Mouse (Mus musculus) intestine, postnatal 0 days (tissue): ENCODE measurements around the gene Sirt6. TPM values are rescaled to one million over a fixed set of nuclear protein-coding genes. Genes with fewer than 3 reads are reported as not detected.
"Not testable (repeated sequence)": the region's sequence is repeated elsewhere in the genome, so short reads cannot be mapped to it uniquely, and the experiment has no call there.

Experiments used
- ATAC-seq: fragments of 200-750 bp; cut with Nextera tagmentation; 2 replicates; pipeline ENCODE4 v1.8.0; 2017; ENCODE audit warnings: mild to moderate bottlenecking, moderate TSS enrichment, moderate library complexity
- H3K27ac ChIP-seq: fragments of 300-500 bp; sonication (generic); 2 replicates; pipeline ENCODE4 v1.5.1; 2014; ENCODE audit warnings: mild to moderate bottlenecking, low read depth, low read length, moderate library complexity
- H3K27me3 ChIP-seq: fragments of 300-500 bp; sonication (generic); replicated peaks from 2 replicates; pipeline ENCODE4 v1.6.1; 2014; ENCODE audit warnings: low read length, mixed read lengths; ENCODE audit not compliant: control insufficient read depth, insufficient read depth
- H3K36me3 ChIP-seq: fragments of 300-500 bp; sonication (generic); 2 replicates; pipeline ENCODE4 v1.6.1; 2014; ENCODE audit warnings: mild to moderate bottlenecking, moderate library complexity; ENCODE audit not compliant: control insufficient read depth, insufficient read depth
- H3K4me1 ChIP-seq: fragments of 300-500 bp; sonication (generic); replicated peaks from 2 replicates; pipeline ENCODE4 v1.6.1; 2014; ENCODE audit warnings: antibody characterized with exemption, low read length, mixed read lengths; ENCODE audit not compliant: control insufficient read depth, insufficient read depth
- H3K4me2 ChIP-seq: fragments of 300-500 bp; sonication (generic); replicated peaks from 2 replicates; pipeline ENCODE4 v1.6.1; 2014; ENCODE audit warnings: low read depth, mild to moderate bottlenecking, moderate library complexity
- H3K4me3 ChIP-seq: fragments of 300-500 bp; sonication (generic); 2 replicates; pipeline ENCODE4 v1.5.1; 2014; ENCODE audit warnings: low read depth, low read length
- H3K9ac ChIP-seq: fragments of 300-500 bp; sonication (generic); 2 replicates; pipeline ENCODE4 v1.6.1; 2014; ENCODE audit warnings: mild to moderate bottlenecking, low read depth, low read length
- H3K9me3 ChIP-seq: fragments of 300-500 bp; sonication (generic); 2 replicates; pipeline ENCODE4 v1.6.1; 2016; ENCODE audit warnings: mixed run types; ENCODE audit not compliant: control insufficient read depth
- CTCF ChIP-seq: sonication (generic); IDR thresholded peaks from 2 replicates; pipeline ENCODE4 v1.5.1; 2016; ENCODE audit warnings: low read depth, mild to moderate bottlenecking, control low read depth, antibody characterized with exemption, moderate library complexity
- WGBS: fragments of 180-500 bp; shearing (Covaris S2); extraction: QIAGEN DNeasy Blood & Tissue Kit; methylation state at CpG from one replicate; pipeline ENCODE4 v1.1.7; 2014; 5-methylcytosine and 5-hydroxymethylcytosine counted together
- polyA plus RNA-seq: library from polyadenylated mRNA; unstranded; fragments of >200 nt; fragmentation: Nextera tagmentation; extraction: Ambion mirVana; gene quantifications from 2 replicates; pipeline ENCODE4 v1.2.1, GENCODE M21; 2015

Sirt6 gene
- polyA plus RNA-seq, 1 experiment from 2014 or later = 13.5 TPM

- H3K4me2 ChIP-seq = no peak overlapping the region
- H3K27ac ChIP-seq = no peak overlapping the region
- TF ChIP-seq CTCF = no peak
- no peaks in the 10 kb centered on the region; the same call in 1 of the 2 replicates for H3K36me3 ChIP-seq
- no peak overlapping the region for H3K4me3 ChIP-seq
- 0 out of 2 replicates have a peak, but pooled peaks cover 4% of the 10 kb centered on the region for H3K4me1 ChIP-seq
- H3K9ac ChIP-seq = no peak overlapping the region; the same call in 1 of the 2 replicates
- no peaks in the 10 kb centered on the region for H3K27me3 ChIP-seq
- 87% methylated on average over 2 of the region's 2 CpGs for WGBS
- no peak for ATAC-seq
- H3K9me3 ChIP-seq = no peaks in the 10 kb centered on the region
Measured at GRCm38 (mm10) chr10:81641566-81641965, 14.0 kb upstream of the Sirt6 start.

- not testable (repeated sequence) for ATAC-seq, H3K4me2 ChIP-seq, H3K9me3 ChIP-seq, H3K27ac ChIP-seq, H3K36me3 ChIP-seq, H3K4me1 ChIP-seq, H3K4me3 ChIP-seq, H3K9ac ChIP-seq, H3K27me3 ChIP-seq
- 28% methylated on average over 4 of the region's 4 CpGs for WGBS
Measured at GRCm38 (mm10) chr10:81640825-81641224, 13.2 kb upstream of the Sirt6 start.

DNA sequence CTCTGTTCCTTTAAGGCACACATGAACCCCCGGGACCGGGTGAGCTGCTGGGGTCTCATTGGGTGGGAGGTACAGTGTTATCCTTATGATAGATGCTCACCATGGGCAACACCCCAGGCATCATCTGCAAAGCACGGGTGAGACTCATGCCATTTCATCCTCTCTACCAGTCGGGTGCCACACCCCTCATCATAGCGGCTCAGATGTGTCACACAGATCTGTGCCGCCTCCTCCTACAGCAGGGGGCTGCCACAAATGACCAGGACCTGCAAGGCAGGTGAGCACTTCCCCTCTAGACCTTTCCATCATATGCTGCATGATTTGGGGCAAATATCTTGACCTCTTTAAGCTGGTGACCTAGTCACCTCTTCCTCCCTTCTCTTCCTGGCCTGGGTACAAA lies 10.5 kb upstream of the Sirt6 start:
- WGBS = 71% methylated on average over 6 of the region's 6 CpGs
- no peak for ATAC-seq
- H3K9me3 ChIP-seq = no peaks in the 10 kb centered on the region
- H3K36me3 ChIP-seq = no peaks in the 10 kb centered on the region; the same call in 1 of the 2 replicates
- H3K4me2 ChIP-seq = no peak overlapping the region
- no peak for TF ChIP-seq CTCF
- H3K27me3 ChIP-seq = no peaks in the 10 kb centered on the region
- 0 out of 2 replicates have a peak, but pooled peaks cover 4% of the 10 kb centered on the region for H3K4me1 ChIP-seq
- H3K4me3 ChIP-seq = no peak overlapping the region
- no peak overlapping the region for H3K9ac ChIP-seq
- no peak overlapping the region for H3K27ac ChIP-seq

DNA sequence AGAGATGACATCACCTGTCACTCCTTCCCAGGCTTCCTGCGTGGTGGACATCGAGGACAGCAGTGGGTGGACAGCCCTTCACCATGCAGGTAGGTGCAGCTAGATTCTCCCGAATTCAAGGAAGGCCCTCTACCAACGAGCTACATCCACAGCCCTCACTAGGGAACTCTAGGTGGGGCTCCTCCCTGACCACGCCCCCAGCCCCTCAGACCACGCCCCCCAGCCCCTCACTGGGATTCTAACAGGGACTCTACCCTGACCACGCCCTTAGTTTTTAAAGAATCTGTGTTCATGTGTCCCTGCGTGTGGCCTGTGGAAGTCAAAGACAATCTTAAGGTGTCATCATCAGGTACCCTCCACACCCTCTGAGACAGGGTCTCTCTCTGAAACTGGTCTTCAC lies 8.7 kb upstream of the Sirt6 start:
- Histone ChIP-seq H3K4me1 (no peaks in the 10 kb centered on the region), H3K36me3 (no peaks in the 10 kb centered on the region; the same call in 1 of the 2 replicates), H3K9me3 (no peaks in the 10 kb centered on the region), H3K27ac (no peak overlapping the region), H3K27me3 (no peaks in the 10 kb centered on the region), H3K4me2 (no peak overlapping the region), H3K9ac (no peak overlapping the region), H3K4me3 (no peak overlapping the region)
- WGBS = 18% methylated on average over 8 of the region's 8 CpGs
- no peak for TF ChIP-seq CTCF
- ATAC-seq = no peak

- no peak overlapping the region for H3K27ac ChIP-seq
- 0 out of 2 replicates have a peak overlapping the region, but pooled peaks have one; percentile 5 for H3K9ac ChIP-seq
- no peak for TF ChIP-seq CTCF
- no peaks in the 10 kb centered on the region for H3K36me3 ChIP-seq
- WGBS = 4% methylated on average over 37 of the region's 37 CpGs
- H3K4me2 ChIP-seq = peak overlapping the region; percentile 72
- no peaks in the 10 kb centered on the region for H3K27me3 ChIP-seq
- no peaks in the 10 kb centered on the region for H3K4me1 ChIP-seq
- peak overlapping the region; percentile 39 for H3K4me3 ChIP-seq
- no peaks in the 10 kb centered on the region for H3K9me3 ChIP-seq
- peak; percentile 88 for ATAC-seq
Measured at GRCm38 (mm10) chr10:81633253-81634099, 5.9 kb upstream of the Sirt6 start.

- H3K4me1 ChIP-seq = peaks cover 8% of the 10 kb centered on the region; the same call in 1 of the 2 replicates
- no peak for ATAC-seq
- peak within 1 kb of the TSS; percentile 72 for H3K4me3 ChIP-seq
- 81% methylated on average over 16 of the region's 16 CpGs for WGBS
- peak within 1 kb of the TSS; percentile 91 for H3K27ac ChIP-seq
- TF ChIP-seq CTCF = no peak
- peaks cover 10% of the 10 kb centered on the region; the same call in 1 of the 2 replicates for H3K36me3 ChIP-seq
- H3K9me3 ChIP-seq = no peaks in the 10 kb centered on the region
- no peaks in the 10 kb centered on the region for H3K27me3 ChIP-seq
- peak within 1 kb of the TSS; percentile 83 for H3K4me2 ChIP-seq
- H3K9ac ChIP-seq = peak within 1 kb of the TSS; percentile 62
Measured at GRCm38 (mm10) chr10:81628390-81628789, 793 bp upstream of the Sirt6 start, which contains the start of gene Ankrd24. TSS of gene Ankrd24 (plus strand) at chr10:81628540.
